Comparison of ENCODE assay signal across 22 mouse cellular contexts in the genomic region with DNA sequence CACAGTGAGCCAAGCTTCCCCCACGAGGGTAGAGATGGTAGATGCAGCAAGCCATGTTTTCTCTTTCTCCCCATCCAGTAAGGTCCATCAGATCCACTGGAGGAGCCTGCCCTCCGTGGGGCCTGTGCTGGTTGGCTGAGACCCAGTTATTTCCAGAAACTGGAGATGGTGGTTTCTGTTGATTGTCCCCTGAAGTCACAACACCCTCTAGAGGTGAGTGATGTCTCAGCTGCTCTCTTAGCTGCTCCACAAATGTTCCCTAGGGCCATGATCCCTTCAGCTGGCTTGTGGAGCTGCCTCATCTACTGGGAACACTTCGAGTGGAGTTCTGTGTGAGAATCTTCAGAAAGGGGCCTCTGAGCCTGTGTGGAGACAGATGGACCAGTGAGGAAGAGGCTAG. TPM values are rescaled to one million over a fixed set of nuclear protein-coding genes. Genes with fewer than 3 reads are reported as not detected.
DNase-seq lines count a peak whose midpoint lies in the region; ATAC-seq and TF ChIP-seq lines count a peak whose summit lies in the region.
"Had no signal": no experiment of that assay in that cellular context is flagged by ENCODE, and none has a peak within 500 bp of the region (broad histone marks: within the 10 kb centered on the region; RNA-seq: fewer than 3 reads in every experiment).

No protein-coding gene starts in this region.

- H3K4me3 ChIP-seq in intestine, postnatal 0 days (ENCODE audit: low read depth, low read length) = no peak overlapping the region
- no peak overlapping the region for H3K4me3 ChIP-seq in intestine, embryonic 16.5 days (ENCODE audit: low read length)
- H3K4me3 ChIP-seq in liver, postnatal 0 days (ENCODE audit: low read depth, low read length) = no peak overlapping the region
- no peak overlapping the region for H3K4me3 ChIP-seq in midbrain, embryonic 11.5 days (ENCODE audit: low read depth, low read length)
- H3K4me3 ChIP-seq in midbrain, embryonic 10.5 days = no peak overlapping the region
- H3K4me3 ChIP-seq in stomach, postnatal 0 days (ENCODE audit: low read depth, low read length) = no peak overlapping the region
- H3K4me3 ChIP-seq: forebrain, embryonic 12.5 days; hindbrain, embryonic 12.5 days had no signal

- no peaks in the 10 kb centered on the region for H3K36me3 ChIP-seq in intestine, postnatal 0 days (ENCODE audit: control insufficient read depth, insufficient read depth)
- H3K36me3 ChIP-seq in intestine, embryonic 16.5 days (ENCODE audit: control insufficient read depth, insufficient read depth, low read length) = no peaks in the 10 kb centered on the region
- no peaks in the 10 kb centered on the region for H3K36me3 ChIP-seq in liver, postnatal 0 days (replicated peaks; ENCODE audit: insufficient read depth, low read length)
- H3K36me3 ChIP-seq in midbrain, embryonic 11.5 days (ENCODE audit: control insufficient read depth, insufficient read depth, low read length) = no peaks in the 10 kb centered on the region
- H3K36me3 ChIP-seq in midbrain, embryonic 10.5 days = no peaks in the 10 kb centered on the region
- no peaks in the 10 kb centered on the region for H3K36me3 ChIP-seq in stomach, postnatal 0 days (ENCODE audit: control insufficient read depth, insufficient read depth, low read length)
- H3K36me3 ChIP-seq: embryonic facial prominence, embryonic 13.5 days; forebrain, embryonic 12.5 days; heart, embryonic 13.5 days; hindbrain, embryonic 12.5 days had no signal

- no peak for TF ChIP-seq EP300 in liver, postnatal 0 days (IDR thresholded peaks at IDR 0.05; ENCODE audit: low read depth)
- no peak for TF ChIP-seq EP300 in stomach, postnatal 0 days (optimal IDR thresholded peaks at IDR 0.05)

- H3K9ac ChIP-seq in intestine, postnatal 0 days (ENCODE audit: low read depth, low read length) = no peak overlapping the region
- no peak overlapping the region for H3K9ac ChIP-seq in intestine, embryonic 16.5 days (ENCODE audit: low read depth, low read length)
- no peak overlapping the region for H3K9ac ChIP-seq in liver, postnatal 0 days (replicated peaks)
- H3K9ac ChIP-seq in midbrain, embryonic 11.5 days (ENCODE audit: low read length) = no peak overlapping the region
- no peak overlapping the region for H3K9ac ChIP-seq in stomach, postnatal 0 days (ENCODE audit: low read length)
- H3K9ac ChIP-seq: forebrain, embryonic 12.5 days; hindbrain, embryonic 12.5 days had no signal

- no peak overlapping the region for H3K4me2 ChIP-seq in intestine, postnatal 0 days (replicated peaks; ENCODE audit: low read depth)
- H3K4me2 ChIP-seq in intestine, embryonic 16.5 days (ENCODE audit: low read depth, low read length) = no peak overlapping the region
- H3K4me2 ChIP-seq in liver, postnatal 0 days (ENCODE audit: low read depth, low read length) = no peak overlapping the region
- no peak overlapping the region for H3K4me2 ChIP-seq in midbrain, embryonic 11.5 days
- H3K4me2 ChIP-seq in stomach, postnatal 0 days (replicated peaks; ENCODE audit: low read depth) = no peak overlapping the region
- H3K4me2 ChIP-seq: hindbrain, embryonic 12.5 days had no signal

- WGBS in intestine, postnatal 0 days = 65% methylated on average over 3 of the region's 3 CpGs
- 71% methylated on average over 3 of the region's 3 CpGs for WGBS in intestine, embryonic 16.5 days
- 59% methylated on average over 3 of the region's 3 CpGs for whole genome bisulfite sequencing in liver, postnatal 0 days (ENCODE audit: insufficient replicate concordance)
- WGBS in midbrain, embryonic 11.5 days = 63% methylated on average over 3 of the region's 3 CpGs
- WGBS in midbrain, embryonic 10.5 days = 72% methylated on average over 3 of the region's 3 CpGs
- 62% methylated on average over 3 of the region's 3 CpGs for WGBS in stomach, postnatal 0 days

- H3K4me1 ChIP-seq in intestine, postnatal 0 days (replicated peaks; ENCODE audit: control insufficient read depth, insufficient read depth, low read length) = peaks cover 9% of the 10 kb centered on the region; the same call in 1 of the 2 replicates
- peaks cover 12% of the 10 kb centered on the region; the same call in 1 of the 2 replicates for H3K4me1 ChIP-seq in intestine, embryonic 16.5 days (ENCODE audit: control insufficient read depth, insufficient read depth, low read length)
- peaks cover 6% of the 10 kb centered on the region for H3K4me1 ChIP-seq in liver, postnatal 0 days (ENCODE audit: insufficient read depth)
- peaks cover 19% of the 10 kb centered on the region for H3K4me1 ChIP-seq in midbrain, embryonic 11.5 days (ENCODE audit: control insufficient read depth, insufficient read depth, low read length)
- H3K4me1 ChIP-seq in midbrain, embryonic 10.5 days = peaks cover 30% of the 10 kb centered on the region
- H3K4me1 ChIP-seq in stomach, postnatal 0 days (replicated peaks; ENCODE audit: control insufficient read depth, insufficient read depth) = peaks cover 4% of the 10 kb centered on the region; the same call in 1 of the 2 replicates

- DNase-seq in liver, postnatal 0 days = no peak
- DNase-seq in liver = no peak
- DNase-seq in midbrain, embryonic 11.5 days (ENCODE audit: low spot score, missing footprints) = peak; percentile 68
- DNase-seq in midbrain, embryonic 10.5 days (ENCODE audit: low spot score) = no peak
- DNase-seq in stomach, postnatal 0 days (ENCODE audit: low spot score) = no peak
- DNase-seq in MN1 (ENCODE audit: low spot score) = no peak
- DNase-seq: adrenal gland, postnatal 14 days; cerebellum, adult 11-12 months; cerebellum, adult 9-10 months; cerebellum, postnatal 36 days; gastrocnemius, postnatal 25 days; heart, postnatal 36 days had no signal

- no peak for ATAC-seq in intestine, postnatal 0 days
- ATAC-seq in intestine, embryonic 16.5 days = no peak
- ATAC-seq in liver, postnatal 0 days = no peak
- ATAC-seq in midbrain, embryonic 11.5 days (ENCODE audit: low FRiP score) = no peak
- ATAC-seq in stomach, postnatal 0 days (ENCODE audit: low FRiP score, low TSS enrichment) = no peak
- ATAC-seq: activated CD4-positive, CD25-positive, alpha-beta regulatory T cell, adult 4 months; forebrain, embryonic 16.5 days; hindbrain, embryonic 16.5 days; Patski had no signal

- no peaks in the 10 kb centered on the region for H3K27me3 ChIP-seq in intestine, postnatal 0 days (replicated peaks; ENCODE audit: control insufficient read depth, insufficient read depth, low read length)
- no peaks in the 10 kb centered on the region for H3K27me3 ChIP-seq in intestine, embryonic 16.5 days (replicated peaks; ENCODE audit: control insufficient read depth, insufficient read depth, low read length)
- H3K27me3 ChIP-seq in liver, postnatal 0 days (ENCODE audit: insufficient read depth, low read length) = peaks cover 22% of the 10 kb centered on the region
- peaks cover 27% of the 10 kb centered on the region for H3K27me3 ChIP-seq in midbrain, embryonic 11.5 days (ENCODE audit: control insufficient read depth, insufficient read depth, low read length)
- H3K27me3 ChIP-seq in midbrain, embryonic 10.5 days (ENCODE audit: low read depth, poor library complexity, severe bottlenecking) = peaks cover 74% of the 10 kb centered on the region
- H3K27me3 ChIP-seq in stomach, postnatal 0 days (ENCODE audit: control insufficient read depth, insufficient read depth, low read length) = no peaks in the 10 kb centered on the region
- H3K27me3 ChIP-seq: Patski had no signal

- no peak overlapping the region for H3K27ac ChIP-seq in intestine, postnatal 0 days (ENCODE audit: low read depth, low read length)
- H3K27ac ChIP-seq in intestine, embryonic 16.5 days (ENCODE audit: low read length) = no peak overlapping the region
- H3K27ac ChIP-seq in liver, postnatal 0 days (ENCODE audit: low read depth) = no peak overlapping the region
- no peak overlapping the region for H3K27ac ChIP-seq in midbrain, embryonic 11.5 days (ENCODE audit: low read depth, low read length)
- no peak overlapping the region for H3K27ac ChIP-seq in midbrain, embryonic 10.5 days (replicated peaks)
- H3K27ac ChIP-seq in stomach, postnatal 0 days (replicated peaks) = no peak overlapping the region
- H3K27ac ChIP-seq: embryonic facial prominence, embryonic 13.5 days; forebrain, embryonic 12.5 days; heart, embryonic 13.5 days; hindbrain, embryonic 12.5 days had no signal

- peak; percentile 41 for TF ChIP-seq CTCF in intestine, postnatal 0 days (IDR thresholded peaks at IDR 0.05; ENCODE audit: low read depth)
- 0 out of 2 replicates have a peak, but pooled peaks have one; percentile 19 for TF ChIP-seq CTCF in liver, postnatal 0 days (IDR thresholded peaks at IDR 0.05; ENCODE audit: low read depth)
- peak; percentile 29; the same call in 1 of the 2 replicates for TF ChIP-seq CTCF in stomach, postnatal 0 days (IDR thresholded peaks at IDR 0.05; ENCODE audit: low read depth)

- H3K9me3 ChIP-seq in intestine, postnatal 0 days (ENCODE audit: control insufficient read depth) = no peaks in the 10 kb centered on the region
- H3K9me3 ChIP-seq in intestine, embryonic 16.5 days (ENCODE audit: control insufficient read depth, low read length) = no peaks in the 10 kb centered on the region
- H3K9me3 ChIP-seq in liver, postnatal 0 days (ENCODE audit: low read length) = no peaks in the 10 kb centered on the region
- H3K9me3 ChIP-seq in midbrain, embryonic 11.5 days (ENCODE audit: control insufficient read depth, low read length) = no peaks in the 10 kb centered on the region
- H3K9me3 ChIP-seq in midbrain, embryonic 10.5 days (replicated peaks) = no peaks in the 10 kb centered on the region
- no peaks in the 10 kb centered on the region for H3K9me3 ChIP-seq in stomach, postnatal 0 days (ENCODE audit: control insufficient read depth, low read length)
- H3K9me3 ChIP-seq: embryonic facial prominence, embryonic 13.5 days; forebrain, embryonic 12.5 days; heart, embryonic 13.5 days; hindbrain, embryonic 12.5 days had no signal

RNA-seq across cellular contexts. Expression of a gene that starts 1.1 kb away (rescaled TPM):
- polyA plus RNA-seq in intestine, postnatal 0 days (2015; fragmentation: Nextera tagmentation; extraction: Ambion mirVana) = 10.6 and 11.2 TPM in 2 replicates
- polyA plus RNA-seq in intestine, embryonic 16.5 days (2015; fragmentation: Nextera tagmentation; extraction: Ambion mirVana) = 14.3 and 16.3 TPM in 2 replicates
- polyA plus RNA-seq in liver, postnatal 0 days (2015; fragmentation: Nextera tagmentation; extraction: Ambion mirVana) = 0.19 and 0.58 TPM in 2 replicates
- 1.1 and 1.7 TPM in 2 replicates for polyA plus RNA-seq in midbrain, embryonic 11.5 days (2014; fragmentation: Nextera tagmentation; extraction: Ambion mirVana)
- 1.5 and 1.7 TPM in 2 replicates for polyA plus RNA-seq in midbrain, embryonic 10.5 days (2016; fragmentation: Nextera tagmentation; extraction: Ambion mirVana)
- polyA plus RNA-seq in stomach, postnatal 0 days (2015; fragmentation: Nextera tagmentation; extraction: Ambion mirVana) = 20.2 and 22.0 TPM in 2 replicates
- polyA plus RNA-seq: activated CD4-positive, CD25-positive, alpha-beta regulatory T cell, adult 4 months had no signal

RNA-seq across cellular contexts. Expression of a gene that starts 49.4 kb away (rescaled TPM):
- polyA plus RNA-seq in intestine, postnatal 0 days (2015; fragmentation: Nextera tagmentation; extraction: Ambion mirVana) = 68.5 and 83.0 TPM in 2 replicates
- polyA plus RNA-seq in intestine, embryonic 16.5 days (2015; fragmentation: Nextera tagmentation; extraction: Ambion mirVana) = 69.1 and 81.3 TPM in 2 replicates
- 4.3 and 5.5 TPM in 2 replicates for polyA plus RNA-seq in liver, postnatal 0 days (2015; fragmentation: Nextera tagmentation; extraction: Ambion mirVana)
- polyA plus RNA-seq in midbrain, embryonic 11.5 days (2014; fragmentation: Nextera tagmentation; extraction: Ambion mirVana) = 7.3 and 10.9 TPM in 2 replicates
- 14.7 and 17.1 TPM in 2 replicates for polyA plus RNA-seq in midbrain, embryonic 10.5 days (2016; fragmentation: Nextera tagmentation; extraction: Ambion mirVana)
- 18.2 and 20.3 TPM in 2 replicates for polyA plus RNA-seq in stomach, postnatal 0 days (2015; fragmentation: Nextera tagmentation; extraction: Ambion mirVana)
- polyA plus RNA-seq: activated CD4-positive, CD25-positive, alpha-beta regulatory T cell, adult 4 months had no signal
